Comparison of ENCODE assay signal across 19 mouse cellular contexts in genomic region chr17:79503037-79503436, GRCm38 (mm10).
"Had no signal": no experiment of that assay in that cellular context is flagged by ENCODE, and none has a peak within 500 bp of the region (broad histone marks: within the 10 kb centered on the region; RNA-seq: fewer than 3 reads in every experiment).

No protein-coding gene starts in this region.

- H3K4me3 ChIP-seq: liver, embryonic 12.5 days; lung, embryonic 15.5 days; midbrain, embryonic 10.5 days; midbrain, embryonic 12.5 days; neural tube, embryonic 13.5 days; neural tube, embryonic 15.5 days had no signal

- H3K27ac ChIP-seq: liver, embryonic 12.5 days; liver, embryonic 14.5 days; lung, embryonic 15.5 days; midbrain, embryonic 10.5 days; midbrain, embryonic 12.5 days; neural tube, embryonic 13.5 days; neural tube, embryonic 15.5 days had no signal

- H3K4me1 ChIP-seq: liver, embryonic 12.5 days; midbrain, embryonic 12.5 days; neural tube, embryonic 13.5 days; neural tube, embryonic 15.5 days had no signal

- ATAC-seq: liver, embryonic 12.5 days; midbrain, embryonic 16.5 days had no signal

- H3K36me3 ChIP-seq: liver, embryonic 12.5 days; lung, embryonic 15.5 days; midbrain, embryonic 10.5 days; midbrain, embryonic 12.5 days; neural tube, embryonic 13.5 days; neural tube, embryonic 15.5 days had no signal

- H3K9ac ChIP-seq: liver, embryonic 12.5 days; liver, embryonic 14.5 days; lung, embryonic 15.5 days; midbrain, embryonic 12.5 days; neural tube, embryonic 13.5 days; neural tube, embryonic 15.5 days had no signal

- H3K4me2 ChIP-seq: liver, embryonic 12.5 days; lung, embryonic 15.5 days; midbrain, embryonic 12.5 days; neural tube, embryonic 13.5 days; neural tube, embryonic 15.5 days had no signal

- DNase-seq: lung, adult 2 months; lung, postnatal 10 days; midbrain, embryonic 14.5 days; retina, postnatal 1 day; right cerebral cortex, adult 18-20 months; right cerebral cortex, postnatal 25 days; right cerebral cortex, postnatal 4 days; spleen, adult 18-20 months; thymus, adult 18-20 months; thymus, postnatal 14 days; thymus, postnatal 36 days had no signal

- H3K27me3 ChIP-seq: liver, embryonic 12.5 days; lung, embryonic 15.5 days; midbrain, embryonic 12.5 days; neural tube, embryonic 13.5 days; neural tube, embryonic 15.5 days had no signal

- H3K9me3 ChIP-seq: liver, embryonic 12.5 days; lung, embryonic 15.5 days; midbrain, embryonic 12.5 days; neural tube, embryonic 15.5 days had no signal
